Mouse (Mus musculus) midbrain, embryonic 10.5 days (tissue): ENCODE measurements around the gene Plbd2. TPM values are rescaled to one million over a fixed set of nuclear protein-coding genes. Genes with fewer than 3 reads are reported as not detected.

Experiments used
- DNase-seq: peaks from one replicate; pipeline ENCODE4 v3.0.0-alpha.2; 2017; ENCODE audit warnings: low spot score
- H3K27ac ChIP-seq: fragments of 300-500 bp; sonication (generic); replicated peaks from 2 replicates; pipeline ENCODE4 v1.5.1; 2016; ENCODE audit warnings: mild to moderate bottlenecking
- H3K27me3 ChIP-seq: fragments of 300-500 bp; sonication (generic); 2 replicates; pipeline ENCODE4 v1.6.1; 2016; ENCODE audit warnings: low read depth, mild to moderate bottlenecking; ENCODE audit not compliant: poor library complexity, severe bottlenecking
- H3K36me3 ChIP-seq: fragments of 300-500 bp; sonication (generic); 2 replicates; pipeline ENCODE4 v1.6.1; 2016; ENCODE audit warnings: mild to moderate bottlenecking, moderate library complexity
- H3K4me1 ChIP-seq: fragments of 300-500 bp; sonication (generic); 2 replicates; pipeline ENCODE4 v1.6.1; 2016
- H3K4me3 ChIP-seq: fragments of 300-500 bp; sonication (generic); 2 replicates; pipeline ENCODE4 v1.5.1; 2016; ENCODE audit warnings: mild to moderate bottlenecking, moderate library complexity
- H3K9me3 ChIP-seq: fragments of 300-500 bp; sonication (generic); replicated peaks from 2 replicates; pipeline ENCODE4 v1.6.1; 2016; ENCODE audit warnings: mild to moderate bottlenecking
- whole genome bisulfite sequencing: fragments of 180-500 bp; shearing (Covaris S2); methylation state at CpG from one replicate; pipeline ENCODE4 v1.1.7; 2016; 5-methylcytosine and 5-hydroxymethylcytosine counted together
- polyA plus RNA-seq: library from polyadenylated mRNA; unstranded; fragments of >200 nt; fragmentation: Nextera tagmentation; extraction: Ambion mirVana; gene quantifications from 2 replicates; pipeline ENCODE4 v1.2.1, GENCODE M21; 2016

Gene Plbd2
- polyA plus RNA-seq, 1 experiment from 2014 or later = 37.0 TPM

DNA sequence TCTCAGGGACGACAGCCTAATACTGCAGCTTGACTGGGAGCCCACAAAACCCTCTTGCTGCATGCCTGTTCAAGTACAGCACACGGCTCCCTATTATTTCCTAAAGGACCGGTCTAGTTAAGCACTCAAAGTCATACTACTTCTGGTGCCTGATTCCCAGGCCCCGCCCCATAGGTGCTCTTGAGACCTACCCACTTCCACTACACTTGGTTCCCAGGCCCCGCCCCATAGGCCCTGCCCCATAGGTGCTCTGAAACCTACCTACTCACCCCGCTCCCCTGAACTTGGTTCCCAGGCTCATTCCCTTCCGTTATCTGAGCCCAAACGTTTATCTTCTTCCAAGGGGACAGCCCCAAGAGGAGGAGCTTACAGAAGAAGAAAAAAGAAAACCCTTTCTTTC lies 15.6 kb downstream of the Plbd2 start:
- no peaks in the 10 kb centered on the region; the same call in 1 of the 2 replicates for H3K4me1 ChIP-seq
- no peaks in the 10 kb centered on the region for H3K9me3 ChIP-seq
- H3K27ac ChIP-seq = no peak overlapping the region
- DNase-seq = no peak
- 84% methylated on average over 8 of the region's 8 CpGs for WGBS
- H3K36me3 ChIP-seq = peaks cover 79% of the 10 kb centered on the region
- H3K4me3 ChIP-seq = no peak overlapping the region
- no peaks in the 10 kb centered on the region for H3K27me3 ChIP-seq

DNA sequence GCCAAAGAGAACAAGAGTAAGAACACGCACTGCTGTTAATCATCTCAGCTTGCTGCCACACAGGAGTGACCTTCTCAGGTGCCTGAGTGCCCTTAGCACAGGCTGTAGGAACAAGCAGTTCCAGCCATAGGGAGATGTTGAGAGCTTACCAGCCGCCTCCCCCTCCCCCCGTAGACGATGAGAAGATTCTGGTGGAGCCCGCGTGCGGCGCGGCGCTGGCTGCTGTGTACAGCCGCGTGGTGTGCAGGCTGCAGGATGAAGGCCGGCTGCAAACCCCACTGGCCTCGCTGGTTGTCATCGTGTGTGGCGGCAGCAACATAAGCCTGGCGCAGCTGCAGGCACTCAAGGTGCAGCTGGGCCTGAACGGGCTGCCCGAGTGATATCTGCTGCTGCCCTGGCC lies 20.0 kb downstream of the Plbd2 start:
- peaks cover 52% of the 10 kb centered on the region for H3K36me3 ChIP-seq
- 88% methylated on average over 19 of the region's 19 CpGs for WGBS
- no peaks in the 10 kb centered on the region for H3K27me3 ChIP-seq
- peaks cover 9% of the 10 kb centered on the region for H3K4me1 ChIP-seq
- DNase-seq = no peak
- no peak overlapping the region for H3K27ac ChIP-seq
- no peak overlapping the region for H3K4me3 ChIP-seq
- no peaks in the 10 kb centered on the region for H3K9me3 ChIP-seq

DNA sequence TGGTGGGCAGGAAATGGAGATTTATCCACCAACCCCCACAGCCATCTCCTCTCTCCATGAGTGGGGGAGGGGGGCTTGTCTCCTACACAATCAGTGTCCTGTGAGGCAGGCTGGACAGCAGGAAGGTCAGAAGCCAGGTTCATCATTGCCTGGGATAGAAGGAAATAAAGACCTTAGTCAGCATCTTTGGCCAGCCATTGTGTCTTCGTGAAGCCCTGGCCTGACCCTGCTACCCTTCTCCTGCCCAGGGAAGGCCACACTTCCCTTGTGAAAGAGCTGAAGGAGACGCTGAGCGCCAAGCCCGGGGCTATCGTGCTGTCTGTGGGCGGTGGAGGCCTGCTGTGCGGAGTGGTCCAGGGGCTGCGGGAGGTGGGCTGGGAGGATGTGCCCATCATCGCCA lies 22.2 kb downstream of the Plbd2 start:
- H3K27me3 ChIP-seq = peaks cover 10% of the 10 kb centered on the region
- peaks cover 30% of the 10 kb centered on the region for H3K36me3 ChIP-seq
- H3K4me3 ChIP-seq = no peak overlapping the region
- WGBS = 76% methylated on average over 9 of the region's 9 CpGs
- peaks cover 14% of the 10 kb centered on the region for H3K4me1 ChIP-seq
- DNase-seq = no peak
- H3K9me3 ChIP-seq = no peaks in the 10 kb centered on the region
- no peak overlapping the region for H3K27ac ChIP-seq

DNA sequence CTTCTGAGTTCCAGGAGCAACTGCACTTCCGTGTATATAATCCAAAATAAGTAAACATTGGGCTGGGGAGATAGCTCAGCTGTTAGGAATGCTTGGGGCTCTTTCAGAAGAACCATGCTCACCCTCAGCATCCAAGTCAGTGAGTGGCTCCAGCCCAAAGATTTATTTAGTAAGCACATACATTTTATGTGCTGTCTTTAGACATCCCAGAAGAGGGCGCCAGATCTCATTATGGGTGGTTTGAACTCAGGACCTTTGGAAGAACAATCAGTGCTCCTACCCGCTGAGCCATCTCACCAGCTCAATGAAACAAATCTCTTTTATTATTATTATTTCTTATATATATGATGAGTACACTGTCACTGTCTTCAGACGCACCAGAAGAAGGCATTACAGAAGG lies 23.9 kb downstream of the Plbd2 start:
- Histone ChIP-seq H3K4me1 (peaks cover 18% of the 10 kb centered on the region), H3K4me3 (no peak overlapping the region), H3K36me3 (peaks cover 13% of the 10 kb centered on the region), H3K27me3 (peaks cover 14% of the 10 kb centered on the region), H3K9me3 (no peaks in the 10 kb centered on the region), H3K27ac (no peak overlapping the region)
- WGBS = 68% methylated on average over 4 of the region's 4 CpGs
- no peak for DNase-seq

DNA sequence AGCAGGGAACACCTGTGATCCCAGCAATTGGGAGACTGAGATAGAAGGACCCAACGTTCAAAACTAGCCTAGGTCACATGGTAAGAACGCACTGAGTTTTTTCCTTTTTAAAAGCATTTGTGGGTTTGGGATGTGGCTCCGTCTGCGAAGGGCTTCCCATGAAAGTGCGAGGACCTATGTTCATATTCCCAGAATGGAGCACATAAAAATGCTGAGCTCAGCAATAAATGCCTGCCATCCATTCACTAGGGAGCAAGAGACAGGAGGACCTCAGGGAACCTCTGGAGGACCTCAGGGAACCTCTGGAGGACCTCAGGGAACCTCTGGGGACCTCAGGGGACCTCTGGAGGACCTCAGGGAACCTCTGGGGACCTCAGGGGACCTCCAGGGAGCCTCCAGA lies 25.4 kb downstream of the Plbd2 start:
- H3K4me3 ChIP-seq = no peak overlapping the region
- H3K27me3 ChIP-seq = peaks cover 14% of the 10 kb centered on the region
- H3K27ac ChIP-seq = no peak overlapping the region
- no peaks in the 10 kb centered on the region for H3K36me3 ChIP-seq
- WGBS = 90% methylated on average over 5 of the region's 5 CpGs
- H3K9me3 ChIP-seq = no peaks in the 10 kb centered on the region
- H3K4me1 ChIP-seq = peaks cover 18% of the 10 kb centered on the region
- DNase-seq = no peak

DNA sequence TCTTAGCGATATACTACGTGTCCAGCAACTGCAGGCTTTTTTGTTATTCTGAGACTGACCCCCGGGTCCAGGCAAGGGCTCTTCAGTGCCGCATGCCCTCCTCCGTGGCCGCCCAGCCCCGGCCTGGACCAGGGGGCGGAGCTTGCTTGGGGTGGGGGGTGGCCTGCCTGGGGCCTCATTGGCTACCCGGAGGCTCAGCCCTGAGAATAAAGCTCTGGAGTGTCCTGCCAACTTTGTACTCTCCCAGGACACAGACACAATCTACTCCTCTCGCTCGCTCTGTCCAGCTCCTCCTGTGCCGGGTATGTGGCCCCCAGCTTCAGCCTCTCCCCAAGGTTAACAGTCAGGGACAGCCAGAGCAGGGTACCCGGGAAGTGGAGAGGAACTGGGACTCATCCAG lies 27.1 kb downstream of the Plbd2 start, which contains the start of gene Sds:
Sds (plus strand) TSS at position 231 of the 400 bp plus-strand sequence.
- Histone ChIP-seq H3K27me3 (peaks cover 14% of the 10 kb centered on the region), H3K27ac (no peak within 1 kb of the TSS; the same call in 1 of the 2 replicates), H3K9me3 (no peaks in the 10 kb centered on the region), H3K36me3 (no peaks in the 10 kb centered on the region), H3K4me3 (no peak within 1 kb of the TSS), H3K4me1 (peaks cover 14% of the 10 kb centered on the region)
- DNase-seq = no peak
- 12% methylated on average over 13 of the region's 13 CpGs for WGBS

DNA sequence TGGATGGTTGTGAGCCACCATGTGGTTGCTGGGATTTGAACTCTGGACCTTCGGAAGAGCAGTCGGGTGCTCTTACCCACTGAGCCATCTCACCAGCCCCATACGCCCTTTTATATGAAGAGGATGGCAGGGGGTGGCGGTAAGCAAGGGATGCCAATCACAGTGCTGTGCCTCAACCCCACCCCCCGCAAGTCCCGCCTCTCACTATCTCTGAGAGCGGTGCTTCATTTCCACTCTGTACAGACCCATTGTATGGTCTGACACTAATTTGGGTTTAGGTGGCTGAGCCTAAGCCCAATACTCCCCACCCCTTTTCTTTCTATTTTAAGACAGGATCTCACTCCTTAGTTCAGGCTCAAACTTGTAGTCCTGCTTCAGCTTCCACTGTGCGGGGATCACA lies 27.6 kb downstream of the Plbd2 start:
- DNase-seq = no peak
- Histone ChIP-seq H3K27ac (no peak overlapping the region), H3K27me3 (peaks cover 14% of the 10 kb centered on the region), H3K36me3 (no peaks in the 10 kb centered on the region), H3K4me3 (no peak overlapping the region), H3K9me3 (no peaks in the 10 kb centered on the region), H3K4me1 (peaks cover 10% of the 10 kb centered on the region)
- WGBS = 50% methylated on average over 8 of the region's 8 CpGs

DNA sequence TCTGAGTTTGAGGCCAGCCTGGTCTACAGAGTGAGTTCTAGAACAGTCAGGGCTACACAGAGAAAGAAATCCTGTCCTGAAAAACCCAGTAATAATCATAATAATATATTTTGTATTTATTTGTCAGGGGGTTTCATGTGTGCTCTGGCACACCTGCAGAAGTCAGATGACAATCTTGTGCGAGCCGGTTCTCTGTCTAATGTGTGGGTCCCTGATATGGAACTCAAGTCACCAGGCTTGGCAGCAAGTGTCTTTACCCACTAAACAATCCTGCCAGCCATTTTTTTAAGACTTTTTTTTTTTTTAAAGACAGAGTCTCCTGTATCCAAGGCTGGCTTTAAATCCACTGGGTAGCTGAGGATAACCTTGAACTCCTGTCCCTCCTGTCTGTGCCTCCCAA lies 30.1 kb downstream of the Plbd2 start:
- DNase-seq = no peak
- Histone ChIP-seq H3K9me3 (no peaks in the 10 kb centered on the region), H3K36me3 (no peaks in the 10 kb centered on the region), H3K27ac (no peak overlapping the region), H3K4me1 (peaks cover 9% of the 10 kb centered on the region), H3K4me3 (no peak overlapping the region), H3K27me3 (peaks cover 14% of the 10 kb centered on the region)
- WGBS = 94% methylated on average over 2 of the region's 2 CpGs

DNA sequence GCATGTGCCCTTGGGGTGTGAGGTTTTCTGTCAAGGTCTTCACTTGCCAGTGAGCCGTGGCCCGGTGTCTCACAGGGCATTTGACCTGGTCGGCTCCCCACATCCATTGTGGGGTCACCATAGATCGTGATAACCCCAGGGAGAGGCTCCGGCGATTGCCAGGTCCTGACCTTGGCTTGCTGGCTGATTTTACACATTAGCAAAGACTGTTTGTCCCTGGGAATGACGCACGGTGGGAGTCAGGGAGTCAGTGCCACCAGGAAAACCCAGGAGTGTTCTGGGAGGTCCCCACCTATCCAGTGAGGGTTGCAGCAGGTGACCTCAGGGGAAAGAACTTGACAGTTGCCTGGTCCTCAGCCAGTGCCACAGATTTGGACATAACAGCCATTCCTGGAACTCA lies 30.7 kb downstream of the Plbd2 start, which contains the start of gene Sdsl:
Sdsl (minus strand) TSS at position 41 of the 400 bp plus-strand sequence.
- Histone ChIP-seq H3K4me3 (no peak within 1 kb of the TSS), H3K36me3 (no peaks in the 10 kb centered on the region), H3K4me1 (peaks cover 9% of the 10 kb centered on the region), H3K9me3 (no peaks in the 10 kb centered on the region), H3K27ac (no peak within 1 kb of the TSS), H3K27me3 (peaks cover 14% of the 10 kb centered on the region)
- DNase-seq = no peak
- 87% methylated on average over 8 of the region's 8 CpGs for WGBS

DNA sequence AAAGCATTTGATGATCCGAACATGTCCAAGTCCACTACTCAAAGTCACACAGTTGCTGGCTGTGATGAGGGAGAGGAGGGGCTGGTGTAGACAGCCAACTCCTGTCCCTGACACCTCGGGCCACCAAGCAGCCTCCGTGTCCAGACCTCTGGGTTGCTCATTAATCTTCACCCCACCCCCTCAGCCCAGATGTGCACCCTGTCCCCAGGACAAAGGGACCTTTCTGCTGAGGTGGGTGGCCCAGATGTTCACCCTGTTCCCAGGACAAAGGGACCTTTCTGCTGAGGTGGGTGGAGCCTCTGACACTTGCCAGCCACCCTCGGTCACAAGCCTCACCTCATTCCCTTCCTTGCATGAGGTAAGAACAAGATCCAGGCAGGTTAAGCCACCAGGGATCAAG lies 31.9 kb downstream of the Plbd2 start:
- H3K4me1 ChIP-seq = peaks cover 10% of the 10 kb centered on the region
- 66% methylated on average over 4 of the region's 4 CpGs for WGBS
- H3K27me3 ChIP-seq = peaks cover 8% of the 10 kb centered on the region
- H3K36me3 ChIP-seq = no peaks in the 10 kb centered on the region
- no peaks in the 10 kb centered on the region for H3K9me3 ChIP-seq
- no peak overlapping the region for H3K27ac ChIP-seq
- no peak overlapping the region for H3K4me3 ChIP-seq
- no peak for DNase-seq

DNA sequence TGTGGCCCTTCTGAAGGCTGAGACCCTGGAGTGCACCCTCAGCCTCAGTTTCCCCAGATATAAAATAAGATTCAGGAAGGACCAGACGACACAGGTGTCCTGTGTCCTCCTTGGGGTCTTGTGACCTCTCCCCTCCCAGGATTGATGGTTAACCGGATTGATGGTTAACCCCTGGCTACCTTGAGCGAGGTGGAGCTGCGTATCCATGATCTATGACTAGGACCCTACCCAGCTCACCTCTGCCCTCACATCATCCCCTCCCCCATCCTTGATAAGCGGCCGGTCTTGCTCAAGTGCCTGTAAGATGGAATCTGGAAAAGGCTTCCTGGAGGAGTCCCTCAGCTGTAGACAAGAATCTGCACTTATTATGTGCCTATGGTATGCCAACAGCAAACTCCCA lies 34.6 kb downstream of the Plbd2 start:
- Histone ChIP-seq H3K4me3 (no peak overlapping the region), H3K27me3 (no peaks in the 10 kb centered on the region), H3K4me1 (peaks cover 3% of the 10 kb centered on the region; the same call in 1 of the 2 replicates), H3K36me3 (no peaks in the 10 kb centered on the region), H3K9me3 (no peaks in the 10 kb centered on the region), H3K27ac (no peak overlapping the region)
- DNase-seq = no peak
- 91% methylated on average over 6 of the region's 6 CpGs for WGBS

DNA sequence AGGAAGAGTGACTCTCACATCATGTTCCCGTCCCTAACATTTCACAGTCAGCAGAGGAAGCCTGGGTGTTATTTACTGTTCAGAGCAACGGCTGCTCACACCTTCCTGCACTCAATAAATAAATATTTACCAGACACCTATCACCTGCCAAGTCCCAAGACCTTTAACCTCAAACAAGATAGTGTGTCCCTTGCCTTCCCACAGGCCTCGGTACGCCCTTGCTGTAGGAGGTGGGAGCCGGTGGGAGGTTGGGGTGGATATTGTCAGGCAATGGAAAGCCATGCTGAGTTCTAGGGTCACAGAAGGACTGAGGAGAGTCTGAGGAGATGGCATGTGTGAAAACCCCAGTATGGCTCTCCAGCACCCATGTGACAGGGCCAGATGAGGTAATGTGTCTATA lies 35.1 kb downstream of the Plbd2 start:
- H3K4me3 ChIP-seq = no peak overlapping the region
- no peaks in the 10 kb centered on the region for H3K9me3 ChIP-seq
- no peaks in the 10 kb centered on the region for H3K36me3 ChIP-seq
- H3K4me1 ChIP-seq = peaks cover 3% of the 10 kb centered on the region; the same call in 1 of the 2 replicates
- DNase-seq = no peak
- 87% methylated on average over 5 of the region's 5 CpGs for WGBS
- peaks cover 2% of the 10 kb centered on the region; the same call in 1 of the 2 replicates for H3K27me3 ChIP-seq
- no peak overlapping the region for H3K27ac ChIP-seq

DNA sequence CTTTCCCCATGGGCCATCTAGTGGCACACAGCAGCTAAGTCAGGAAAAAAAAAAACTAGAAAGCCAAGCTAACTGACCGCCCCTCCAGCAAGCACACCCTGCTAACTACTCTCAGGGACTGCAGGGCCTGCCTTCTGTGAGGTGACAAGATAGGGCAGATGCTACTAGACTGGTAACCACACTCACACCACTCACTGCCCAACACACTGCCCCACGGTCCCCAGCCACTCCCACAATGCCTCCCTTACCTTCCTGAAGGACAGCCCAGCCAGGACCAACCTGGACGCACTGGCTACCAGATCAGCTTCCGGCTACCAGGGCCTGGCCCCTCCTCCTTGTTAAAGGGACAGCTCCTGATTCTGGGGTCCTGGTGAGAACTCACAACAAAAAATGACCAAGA lies 36.4 kb downstream of the Plbd2 start:
- Histone ChIP-seq H3K9me3 (no peaks in the 10 kb centered on the region), H3K27ac (no peak overlapping the region), H3K4me1 (peaks cover 3% of the 10 kb centered on the region; the same call in 1 of the 2 replicates), H3K36me3 (no peaks in the 10 kb centered on the region), H3K27me3 (peaks cover 15% of the 10 kb centered on the region), H3K4me3 (peak overlapping the region; percentile 36)
- no peak for DNase-seq
- WGBS = 12% methylated on average over 4 of the region's 4 CpGs

DNA sequence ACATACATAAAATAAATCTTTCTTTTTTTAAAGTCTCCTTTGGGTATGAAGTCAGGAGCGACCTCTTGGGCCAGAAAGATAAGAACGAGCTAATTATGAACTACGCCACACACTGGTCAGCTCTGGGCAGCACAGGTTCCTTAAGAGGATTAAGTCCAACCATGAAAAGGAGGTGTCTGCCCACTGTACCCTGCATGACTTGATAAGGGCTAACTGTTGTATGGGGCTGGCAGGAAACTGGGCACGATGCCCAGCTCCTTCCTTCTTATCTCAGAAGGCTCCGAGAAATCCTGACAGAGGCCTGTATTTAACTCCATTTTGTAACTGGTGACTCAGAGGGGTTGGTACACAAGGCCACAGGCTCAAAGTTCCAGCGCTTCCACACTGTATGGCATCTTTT lies 37.6 kb downstream of the Plbd2 start:
- no peaks in the 10 kb centered on the region for H3K9me3 ChIP-seq
- H3K4me1 ChIP-seq = peaks cover 6% of the 10 kb centered on the region; the same call in 1 of the 2 replicates
- H3K36me3 ChIP-seq = no peaks in the 10 kb centered on the region
- 94% methylated on average over 6 of the region's 6 CpGs for WGBS
- DNase-seq = no peak
- H3K4me3 ChIP-seq = no peak overlapping the region
- H3K27ac ChIP-seq = no peak overlapping the region
- H3K27me3 ChIP-seq = peaks cover 26% of the 10 kb centered on the region
